Mouse (Mus musculus): Measurements from ENCODE around the gene Gsap. TPM values are rescaled to one million over a fixed set of nuclear protein-coding genes. Genes with fewer than 3 reads are reported as not detected.

Gene Gsap
- polyA plus RNA-seq, 1 experiment from 2014 or later = 1.7 TPM

DNA sequence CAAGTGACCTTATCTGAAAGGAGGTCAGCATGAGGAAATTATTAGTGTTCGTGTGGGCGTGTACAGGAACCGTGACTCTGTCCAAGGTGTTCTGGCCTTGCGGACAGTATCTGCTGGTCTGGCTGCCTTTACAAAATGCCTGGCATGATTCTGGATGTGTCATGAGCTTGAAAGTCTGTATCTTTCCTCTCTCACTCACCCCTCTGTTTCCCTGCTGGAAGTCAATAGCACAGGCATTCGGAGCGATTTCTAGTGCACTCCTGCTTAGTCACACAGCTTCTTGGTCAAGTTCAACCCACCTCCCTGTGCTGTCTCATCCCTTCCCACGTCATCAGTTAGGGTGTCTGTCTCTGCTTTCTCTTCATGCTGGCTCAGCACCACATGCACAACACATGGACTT lies 162.3 kb downstream of the Gsap start:
- DNase-seq (ENCODE audit: low spot score) (no peak), ATAC-seq (replicated peaks; ENCODE audit: insufficient number of reproducible peaks, low FRiP score, low TSS enrichment, low read depth) (no peak)
- WGBS = 75% methylated on average over 7 of the region's 7 CpGs
- Histone ChIP-seq H3K4me2 (ENCODE audit: low read depth, low read length) (no peak overlapping the region), H3K36me3 (replicated peaks; ENCODE audit: control insufficient read depth, insufficient read depth, low read depth, low read length) (no peaks in the 10 kb centered on the region), H3K9ac (replicated peaks; ENCODE audit: low read length) (no peak overlapping the region), H3K4me1 (ENCODE audit: control insufficient read depth, insufficient read depth, low read length) (no peaks in the 10 kb centered on the region), H3K9me3 (replicated peaks; ENCODE audit: control insufficient read depth, low read length) (no peaks in the 10 kb centered on the region), H3K4me3 (ENCODE audit: low read depth, low read length) (no peak overlapping the region), H3K27ac (replicated peaks; ENCODE audit: low read depth, low read length) (no peak overlapping the region), H3K27me3 (ENCODE audit: control insufficient read depth, insufficient read depth, low read length) (no peaks in the 10 kb centered on the region)

DNA sequence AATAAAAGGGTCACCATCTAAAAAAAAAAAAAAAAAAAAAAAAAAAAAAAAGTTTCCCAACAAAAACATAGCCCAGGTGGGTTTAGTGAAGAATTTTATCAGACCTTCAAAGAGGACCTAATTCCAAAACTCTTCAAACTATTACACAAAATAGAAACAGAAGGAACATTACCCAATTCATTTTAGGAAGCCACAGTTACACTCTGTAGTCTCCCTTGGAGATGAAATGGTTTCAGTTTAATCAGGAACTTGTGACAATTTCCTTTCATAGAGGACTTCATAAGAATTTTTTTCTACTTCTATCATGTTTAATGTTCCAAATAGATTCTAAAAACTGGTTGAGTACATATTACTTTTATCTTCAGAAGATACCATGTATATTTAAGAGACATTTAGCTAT lies 165.6 kb downstream of the Gsap start:
- no peaks in the 10 kb centered on the region for H3K36me3 ChIP-seq (replicated peaks; ENCODE audit: control insufficient read depth, insufficient read depth, low read depth, low read length)
- no peak for DNase-seq (ENCODE audit: low spot score)
- no peak overlapping the region for H3K27ac ChIP-seq (replicated peaks; ENCODE audit: low read depth, low read length)

GRCm38 (mm10) chr5:21358648-21359047 lies 172.6 kb downstream of the Gsap start:
- WGBS = 81% methylated on average over 3 of the region's 3 CpGs

More for the DNA sequence above, 165.6 kb downstream of the Gsap start:
- no peak overlapping the region for H3K4me2 ChIP-seq (ENCODE audit: low read depth, low read length)
- H3K27me3 ChIP-seq (ENCODE audit: control insufficient read depth, insufficient read depth, low read length) = no peaks in the 10 kb centered on the region
- no peak overlapping the region for H3K9ac ChIP-seq (replicated peaks; ENCODE audit: low read length)
- no peak overlapping the region for H3K4me3 ChIP-seq (ENCODE audit: low read depth, low read length)
- no peaks in the 10 kb centered on the region for H3K9me3 ChIP-seq (replicated peaks; ENCODE audit: control insufficient read depth, low read length)
- no peaks in the 10 kb centered on the region for H3K4me1 ChIP-seq (ENCODE audit: control insufficient read depth, insufficient read depth, low read length)
- no peak for ATAC-seq (replicated peaks; ENCODE audit: insufficient number of reproducible peaks, low FRiP score, low TSS enrichment, low read depth)

GRCm38 (mm10) chr5:21363343-21363742 lies 177.3 kb downstream of the Gsap start:
- WGBS = 80% methylated on average over 3 of the region's 3 CpGs
- no peak overlapping the region for H3K9ac ChIP-seq (replicated peaks; ENCODE audit: low read length)
- no peak for ATAC-seq (replicated peaks; ENCODE audit: insufficient number of reproducible peaks, low FRiP score, low TSS enrichment, low read depth)
- no peaks in the 10 kb centered on the region for H3K4me1 ChIP-seq (ENCODE audit: control insufficient read depth, insufficient read depth, low read length)
- no peak overlapping the region for H3K4me2 ChIP-seq (ENCODE audit: low read depth, low read length)
- no peaks in the 10 kb centered on the region for H3K36me3 ChIP-seq (replicated peaks; ENCODE audit: control insufficient read depth, insufficient read depth, low read depth, low read length)
- H3K9me3 ChIP-seq (replicated peaks; ENCODE audit: control insufficient read depth, low read length) = no peaks in the 10 kb centered on the region
- H3K4me3 ChIP-seq (ENCODE audit: low read depth, low read length) = no peak overlapping the region
- DNase-seq (ENCODE audit: low spot score) = no peak
- no peak overlapping the region for H3K27ac ChIP-seq (replicated peaks; ENCODE audit: low read depth, low read length)
- H3K27me3 ChIP-seq (ENCODE audit: control insufficient read depth, insufficient read depth, low read length) = no peaks in the 10 kb centered on the region

More at GRCm38 (mm10) chr5:21358648-21359047, 172.6 kb downstream of the Gsap start:
- ATAC-seq (replicated peaks; ENCODE audit: insufficient number of reproducible peaks, low FRiP score, low TSS enrichment, low read depth) (no peak), DNase-seq (ENCODE audit: low spot score) (no peak)
- H3K27me3 ChIP-seq (ENCODE audit: control insufficient read depth, insufficient read depth, low read length) = no peaks in the 10 kb centered on the region
- no peak overlapping the region for H3K4me2 ChIP-seq (ENCODE audit: low read depth, low read length)
- H3K4me1 ChIP-seq (ENCODE audit: control insufficient read depth, insufficient read depth, low read length) = no peaks in the 10 kb centered on the region
- no peaks in the 10 kb centered on the region for H3K9me3 ChIP-seq (replicated peaks; ENCODE audit: control insufficient read depth, low read length)
- H3K27ac ChIP-seq (replicated peaks; ENCODE audit: low read depth, low read length) = no peak overlapping the region
- no peaks in the 10 kb centered on the region for H3K36me3 ChIP-seq (replicated peaks; ENCODE audit: control insufficient read depth, insufficient read depth, low read depth, low read length)
- H3K4me3 ChIP-seq (ENCODE audit: low read depth, low read length) = no peak overlapping the region
- H3K9ac ChIP-seq (replicated peaks; ENCODE audit: low read length) = no peak overlapping the region

Other genes with a start within 250 kb of the Gsap start
- gene Rsbn1l, start 229.9 kb upstream of the Gsap start, polyA plus RNA-seq (2014; fragmentation: Nextera tagmentation; extraction: Ambion mirVana) = 4.9 and 5.7 TPM in 2 replicates
- 25.9 and 27.6 TPM in 2 replicates for gene Ptpn12, start 130.3 kb upstream of the Gsap start, polyA plus RNA-seq (2014; fragmentation: Nextera tagmentation; extraction: Ambion mirVana)
- gene Fgl2, start 186.4 kb downstream of the Gsap start, polyA plus RNA-seq (2014; fragmentation: Nextera tagmentation; extraction: Ambion mirVana) = 0.98 and 1.3 TPM in 2 replicates
- gene Ccdc146, start 238.4 kb downstream of the Gsap start, polyA plus RNA-seq (2014; fragmentation: Nextera tagmentation; extraction: Ambion mirVana) = 0.45 TPM in 1 of 2 replicates, not detected in the other
- gene Fam185a, start 238.7 kb downstream of the Gsap start, polyA plus RNA-seq (2014; fragmentation: Nextera tagmentation; extraction: Ambion mirVana) = 5.9 and 6.9 TPM in 2 replicates